Mouse (Mus musculus): ENCODE measurements at regions not wholly inside any gene's neighbourhood (a gene's known extent, or its start where the extent isn't known, plus 50 kb on each side); places are given as distances from the start of the nearest gene placed in this dataset.

GRCm38 (mm10) chr8:107727276-107727675 is 139.0 kb upstream of the Psmd7 start:
- Histone ChIP-seq H3K4me3 (no peak overlapping the region), H3K4me1 (replicated peaks) (no peaks in the 10 kb centered on the region), H3K36me3 (no peaks in the 10 kb centered on the region), H3K27me3 (ENCODE audit: insufficient read depth, poor library complexity, severe bottlenecking) (no peaks in the 10 kb centered on the region), H3K9me3 (no peaks in the 10 kb centered on the region), H3K27ac (no peak overlapping the region)
- 92% methylated on average over 6 of the region's 6 CpGs for WGBS
- DNase-seq (ENCODE audit: low spot score), result no peak

GRCm38 (mm10) chr8:107739091-107739490 is 150.8 kb upstream of the Psmd7 start:
- Histone ChIP-seq H3K9me3 (peaks cover 18% of the 10 kb centered on the region), H3K27me3 (ENCODE audit: insufficient read depth, poor library complexity, severe bottlenecking) (no peaks in the 10 kb centered on the region), H3K36me3 (no peaks in the 10 kb centered on the region), H3K27ac (no peak overlapping the region), H3K4me3 (no peak overlapping the region), H3K4me1 (replicated peaks) (no peaks in the 10 kb centered on the region)
- DNase-seq (ENCODE audit: low spot score), result no peak
- 74% methylated on average over 9 of the region's 9 CpGs for WGBS

- Histone ChIP-seq H3K36me3 (no peaks in the 10 kb centered on the region), H3K27me3 (ENCODE audit: insufficient read depth, poor library complexity, severe bottlenecking) (no peaks in the 10 kb centered on the region), H3K27ac (no peak overlapping the region), H3K4me1 (replicated peaks) (no peaks in the 10 kb centered on the region), H3K4me3 (no peak overlapping the region), H3K9me3 (no peaks in the 10 kb centered on the region)
- no peak for DNase-seq (ENCODE audit: low spot score)
- 81% methylated on average over 7 of the region's 7 CpGs for WGBS
Observed at GRCm38 (mm10) chr8:107757083-107757482, 168.8 kb upstream of the Psmd7 start.

- whole genome bisulfite sequencing, result 77% methylated on average over 1 of the region's 1 CpGs
- H3K4me3 ChIP-seq, result no peak overlapping the region
- no peaks in the 10 kb centered on the region for H3K36me3 ChIP-seq
- DNase-seq (ENCODE audit: low spot score), result no peak
- peaks cover 13% of the 10 kb centered on the region; the same call in 1 of the 2 replicates for H3K9me3 ChIP-seq
- no peak overlapping the region for H3K27ac ChIP-seq
- no peaks in the 10 kb centered on the region for H3K4me1 ChIP-seq (replicated peaks)
- H3K27me3 ChIP-seq (ENCODE audit: insufficient read depth, poor library complexity, severe bottlenecking), result no peaks in the 10 kb centered on the region
Observed at GRCm38 (mm10) chr8:107758637-107759036, 170.4 kb upstream of the Psmd7 start.

GRCm38 (mm10) chr8:107776906-107777305 is 165.5 kb upstream of the Zfhx3 start:
- peak; percentile 4 for DNase-seq (ENCODE audit: low spot score)
- no peak overlapping the region for H3K27ac ChIP-seq

GRCm38 (mm10) chr8:107785771-107786170 is 156.7 kb upstream of the Zfhx3 start:
- H3K27me3 ChIP-seq (ENCODE audit: insufficient read depth, poor library complexity, severe bottlenecking), result no peaks in the 10 kb centered on the region
- H3K36me3 ChIP-seq, result no peaks in the 10 kb centered on the region
- no peak overlapping the region for H3K4me3 ChIP-seq
- H3K4me1 ChIP-seq (replicated peaks), result no peaks in the 10 kb centered on the region
- no peaks in the 10 kb centered on the region for H3K9me3 ChIP-seq
- no peak for DNase-seq (ENCODE audit: low spot score)
- no peak overlapping the region for H3K27ac ChIP-seq
- 80% methylated on average over 5 of the region's 5 CpGs for WGBS

More at GRCm38 (mm10) chr8:107776906-107777305, 165.5 kb upstream of the Zfhx3 start:
- Histone ChIP-seq H3K4me1 (replicated peaks) (peaks cover 12% of the 10 kb centered on the region; the same call in 1 of the 2 replicates), H3K4me3 (no peak overlapping the region), H3K36me3 (no peaks in the 10 kb centered on the region), H3K9me3 (no peaks in the 10 kb centered on the region), H3K27me3 (ENCODE audit: insufficient read depth, poor library complexity, severe bottlenecking) (no peaks in the 10 kb centered on the region)
- 16% methylated on average over 5 of the region's 5 CpGs for WGBS

GRCm38 (mm10) chr8:107792286-107792685 is 150.2 kb upstream of the Zfhx3 start:
- DNase-seq (ENCODE audit: low spot score), result no peak
- Histone ChIP-seq H3K27me3 (ENCODE audit: insufficient read depth, poor library complexity, severe bottlenecking) (no peaks in the 10 kb centered on the region), H3K4me3 (no peak overlapping the region), H3K27ac (no peak overlapping the region), H3K9me3 (no peaks in the 10 kb centered on the region), H3K36me3 (no peaks in the 10 kb centered on the region), H3K4me1 (replicated peaks) (no peaks in the 10 kb centered on the region)
- WGBS, result 88% methylated on average over 3 of the region's 3 CpGs

- no peaks in the 10 kb centered on the region for H3K9me3 ChIP-seq
- WGBS, result 64% methylated on average over 14 of the region's 14 CpGs
- peaks cover 25% of the 10 kb centered on the region for H3K4me1 ChIP-seq (replicated peaks)
- no peak overlapping the region for H3K27ac ChIP-seq
- no peaks in the 10 kb centered on the region for H3K36me3 ChIP-seq
- no peak for DNase-seq (ENCODE audit: low spot score)
- H3K27me3 ChIP-seq (ENCODE audit: insufficient read depth, poor library complexity, severe bottlenecking), result 0 out of 2 replicates have a peak, but pooled peaks cover 2% of the 10 kb centered on the region
- H3K4me3 ChIP-seq, result no peak overlapping the region
Observed at GRCm38 (mm10) chr8:107814931-107815330, 127.5 kb upstream of the Zfhx3 start.

- H3K4me1 ChIP-seq (replicated peaks), result peaks cover 33% of the 10 kb centered on the region
- no peak overlapping the region for H3K27ac ChIP-seq
- WGBS, result 29% methylated on average over 3 of the region's 3 CpGs
- H3K9me3 ChIP-seq, result no peaks in the 10 kb centered on the region
- H3K4me3 ChIP-seq, result no peak overlapping the region
- peaks cover 3% of the 10 kb centered on the region; the same call in 1 of the 2 replicates for H3K27me3 ChIP-seq (ENCODE audit: insufficient read depth, poor library complexity, severe bottlenecking)
- H3K36me3 ChIP-seq, result no peaks in the 10 kb centered on the region
- no peak for DNase-seq (ENCODE audit: low spot score)
Observed at GRCm38 (mm10) chr8:107815775-107816174, 126.7 kb upstream of the Zfhx3 start.

GRCm38 (mm10) chr8:107817796-107818195 is 124.6 kb upstream of the Zfhx3 start:
- H3K27ac ChIP-seq, result no peak overlapping the region
- no peaks in the 10 kb centered on the region for H3K9me3 ChIP-seq
- H3K4me3 ChIP-seq, result no peak overlapping the region
- no peaks in the 10 kb centered on the region for H3K36me3 ChIP-seq
- 85% methylated on average over 9 of the region's 9 CpGs for WGBS
- H3K27me3 ChIP-seq (ENCODE audit: insufficient read depth, poor library complexity, severe bottlenecking), result peaks cover 13% of the 10 kb centered on the region; the same call in 1 of the 2 replicates
- H3K4me1 ChIP-seq (replicated peaks), result peaks cover 42% of the 10 kb centered on the region
- no peak for DNase-seq (ENCODE audit: low spot score)

GRCm38 (mm10) chr8:107820174-107820760 is 122.2 kb upstream of the Zfhx3 start:
- no peak for DNase-seq (ENCODE audit: low spot score)
- Histone ChIP-seq H3K36me3 (no peaks in the 10 kb centered on the region), H3K9me3 (no peaks in the 10 kb centered on the region), H3K4me1 (replicated peaks) (peaks cover 52% of the 10 kb centered on the region), H3K27ac (peak overlapping the region; percentile 70; the same call in 1 of the 2 replicates), H3K27me3 (ENCODE audit: insufficient read depth, poor library complexity, severe bottlenecking) (peaks cover 13% of the 10 kb centered on the region; the same call in 1 of the 2 replicates), H3K4me3 (peak overlapping the region; percentile 21; the same call in 1 of the 2 replicates)
- WGBS, result 6% methylated on average over 7 of the region's 8 CpGs

GRCm38 (mm10) chr8:107821522-107821921 is 120.9 kb upstream of the Zfhx3 start:
- no peak for DNase-seq (ENCODE audit: low spot score)
- peak overlapping the region; percentile 70 for H3K27ac ChIP-seq
- 42% methylated on average over 6 of the region's 6 CpGs for WGBS
- no peaks in the 10 kb centered on the region for H3K9me3 ChIP-seq
- H3K36me3 ChIP-seq, result no peaks in the 10 kb centered on the region
- peaks cover 13% of the 10 kb centered on the region; the same call in 1 of the 2 replicates for H3K27me3 ChIP-seq (ENCODE audit: insufficient read depth, poor library complexity, severe bottlenecking)
- no peak overlapping the region for H3K4me3 ChIP-seq
- peaks cover 49% of the 10 kb centered on the region for H3K4me1 ChIP-seq (replicated peaks)

- no peak for DNase-seq (ENCODE audit: low spot score)
- H3K27ac ChIP-seq, result peak overlapping the region; percentile 88
- peak overlapping the region; percentile 48 for H3K4me3 ChIP-seq
- H3K4me1 ChIP-seq (replicated peaks), result peaks cover 45% of the 10 kb centered on the region
- H3K9me3 ChIP-seq, result no peaks in the 10 kb centered on the region
- 11% methylated on average over 7 of the region's 7 CpGs for WGBS
- peaks cover 11% of the 10 kb centered on the region; the same call in 1 of the 2 replicates for H3K27me3 ChIP-seq (ENCODE audit: insufficient read depth, poor library complexity, severe bottlenecking)
- no peaks in the 10 kb centered on the region for H3K36me3 ChIP-seq
Observed at GRCm38 (mm10) chr8:107824096-107824495, 118.3 kb upstream of the Zfhx3 start.

Measured in hindbrain, embryonic 10.5 days (tissue).